Mouse (Mus musculus) natural killer cell, adult 2 months (primary cell): ENCODE measurements around the gene Zdhhc4.

Source experiments
- DNase-seq, 2 experiments: peaks; one replicate each; pipeline ENCODE4 v3.0.0; 2022; ENCODE audit warnings: low spot score in 2 of 2

The Zdhhc4 gene

GRCm38 (mm10) chr5:143328690-143329495, at the start of gene Zdhhc4:
Zdhhc4 (minus strand) TSS chr5:143329256.
- peak; percentile 81 to 88 for DNase-seq

GRCm38 (mm10) chr5:143376156-143376555, 47.1 kb upstream of the Zdhhc4 start:
- DNase-seq = no peak

GRCm38 (mm10) chr5:143375242-143375641, 46.2 kb upstream of the Zdhhc4 start:
- peak; percentile 13 to 48 for DNase-seq

GRCm38 (mm10) chr5:143372818-143373217, 43.8 kb upstream of the Zdhhc4 start:
- no peak for DNase-seq

- DNase-seq = no peak
Observed at GRCm38 (mm10) chr5:143371146-143371510, 42.1 kb upstream of the Zdhhc4 start.

GRCm38 (mm10) chr5:143370416-143371145, 41.5 kb upstream of the Zdhhc4 start:
- DNase-seq = no peak

GRCm38 (mm10) chr5:143369611-143370255, 40.7 kb upstream of the Zdhhc4 start:
- no peak for DNase-seq

GRCm38 (mm10) chr5:143367931-143368330, 38.9 kb upstream of the Zdhhc4 start:
- no peak for DNase-seq

GRCm38 (mm10) chr5:143363678-143364615, 34.9 kb upstream of the Zdhhc4 start:
- DNase-seq = no peak

GRCm38 (mm10) chr5:143361428-143361827, 32.4 kb upstream of the Zdhhc4 start:
- DNase-seq = no peak

- peak in 1 of 2 experiments; percentile 15 for DNase-seq
Observed at GRCm38 (mm10) chr5:143360000-143360399, 30.9 kb upstream of the Zdhhc4 start.

GRCm38 (mm10) chr5:143359263-143359662, 30.2 kb upstream of the Zdhhc4 start:
- DNase-seq = no peak

GRCm38 (mm10) chr5:143357564-143357963, 28.5 kb upstream of the Zdhhc4 start:
- DNase-seq = no peak

GRCm38 (mm10) chr5:143356686-143357388, 27.8 kb upstream of the Zdhhc4 start, which contains the start of gene Grid2ip:
Grid2ip (plus strand) TSS chr5:143357338.
- no peak for DNase-seq

GRCm38 (mm10) chr5:143356017-143356416, 27.0 kb upstream of the Zdhhc4 start:
- no peak for DNase-seq

- DNase-seq = no peak
Observed at GRCm38 (mm10) chr5:143346367-143346766, 17.3 kb upstream of the Zdhhc4 start.

- no peak for DNase-seq
Observed at GRCm38 (mm10) chr5:143339603-143340002, 10.5 kb upstream of the Zdhhc4 start.

- DNase-seq = no peak
Observed at GRCm38 (mm10) chr5:143336559-143336958, 7.5 kb upstream of the Zdhhc4 start.

- no peak for DNase-seq
Observed at GRCm38 (mm10) chr5:143335089-143335460, 6.0 kb upstream of the Zdhhc4 start.

- DNase-seq = no peak
Observed at GRCm38 (mm10) chr5:143334418-143335088, 5.5 kb upstream of the Zdhhc4 start.
